Mouse (Mus musculus): ENCODE data around the gene Tbce. TPM values are rescaled to one million over a fixed set of nuclear protein-coding genes. Genes with fewer than 3 reads are reported as not detected.

Tbce gene
- polyA plus RNA-seq, 1 experiment from 2014 or later: 22.1 TPM

DNA sequence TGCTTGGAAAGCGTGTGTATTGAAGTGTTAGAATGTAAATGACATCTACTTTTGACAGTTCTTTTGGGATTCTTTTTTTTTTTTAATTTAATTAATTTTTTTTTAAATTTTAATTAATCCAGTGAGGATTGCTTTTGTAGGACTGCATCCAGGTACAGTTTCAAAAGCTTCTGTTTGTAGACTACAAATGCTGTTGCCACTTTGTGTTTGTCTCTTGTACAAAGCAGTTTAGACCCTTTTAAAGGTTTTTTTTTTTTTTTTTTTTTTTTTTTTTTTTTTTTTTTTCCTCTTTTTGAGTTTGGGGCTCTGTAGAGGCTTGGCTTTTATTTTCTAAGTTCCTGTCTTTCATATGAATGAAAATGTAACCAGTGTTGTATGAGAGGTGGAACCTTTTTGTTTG is 26.3 kb upstream of the Tbce start:
- DNase-seq (no peak), ATAC-seq (no peak)
- no peak overlapping the region for H3K9ac ChIP-seq (replicated peaks)
- WGBS (ENCODE audit: insufficient replicate concordance): 77% methylated on average over 1 of the region's 1 CpGs
- H3K4me3 ChIP-seq (ENCODE audit: low read depth, low read length): no peak overlapping the region
- H3K36me3 ChIP-seq (replicated peaks; ENCODE audit: insufficient read depth, low read length): no peaks in the 10 kb centered on the region; the same call in 1 of the 2 replicates
- peaks cover 10% of the 10 kb centered on the region for H3K4me1 ChIP-seq (ENCODE audit: insufficient read depth)
- H3K27ac ChIP-seq (ENCODE audit: low read depth): no peak overlapping the region
- H3K9me3 ChIP-seq (ENCODE audit: low read length): no peaks in the 10 kb centered on the region
- H3K4me2 ChIP-seq (ENCODE audit: low read depth, low read length): peak overlapping the region; percentile 16
- TF ChIP-seq EP300 (IDR thresholded peaks at IDR 0.05; ENCODE audit: low read depth) (no peak), CTCF (IDR thresholded peaks at IDR 0.05; ENCODE audit: low read depth) (no peak)
- no peaks in the 10 kb centered on the region for H3K27me3 ChIP-seq (ENCODE audit: insufficient read depth, low read length)

DNA sequence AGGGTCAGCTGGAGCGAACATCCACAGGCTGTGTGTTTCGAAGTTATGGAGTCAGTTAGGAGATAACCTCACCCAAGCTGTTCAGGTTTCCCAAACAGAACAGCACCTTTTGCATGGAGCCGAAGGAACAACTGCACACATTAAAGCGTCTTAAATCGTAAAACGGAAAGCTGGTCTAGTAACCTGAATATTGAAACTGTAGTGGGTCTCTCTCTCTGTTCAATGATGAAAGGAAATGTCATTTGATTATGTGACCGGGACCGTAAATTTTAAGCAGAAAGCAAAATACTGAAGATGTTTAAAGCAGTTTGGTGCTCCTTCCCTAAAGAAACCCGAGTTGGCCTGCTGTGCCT is 25.6 kb upstream of the Tbce start:
- no peak for DNase-seq
- Histone ChIP-seq H3K9ac (replicated peaks) (peak overlapping the region; percentile 98), H3K9me3 (ENCODE audit: low read length) (no peaks in the 10 kb centered on the region), H3K4me1 (ENCODE audit: insufficient read depth) (peaks cover 13% of the 10 kb centered on the region), H3K36me3 (replicated peaks; ENCODE audit: insufficient read depth, low read length) (no peaks in the 10 kb centered on the region; the same call in 1 of the 2 replicates), H3K4me3 (ENCODE audit: low read depth, low read length) (peak overlapping the region; percentile 95), H3K27ac (ENCODE audit: low read depth) (peak overlapping the region; percentile 95), H3K27me3 (ENCODE audit: insufficient read depth, low read length) (no peaks in the 10 kb centered on the region), H3K4me2 (ENCODE audit: low read depth, low read length) (peak overlapping the region; percentile 78)
- WGBS (ENCODE audit: insufficient replicate concordance): 17% methylated on average over 9 of the region's 9 CpGs
- no peak for ATAC-seq
- TF ChIP-seq EP300 (IDR thresholded peaks at IDR 0.05; ENCODE audit: low read depth) (no peak), CTCF (IDR thresholded peaks at IDR 0.05; ENCODE audit: low read depth) (no peak)

DNA sequence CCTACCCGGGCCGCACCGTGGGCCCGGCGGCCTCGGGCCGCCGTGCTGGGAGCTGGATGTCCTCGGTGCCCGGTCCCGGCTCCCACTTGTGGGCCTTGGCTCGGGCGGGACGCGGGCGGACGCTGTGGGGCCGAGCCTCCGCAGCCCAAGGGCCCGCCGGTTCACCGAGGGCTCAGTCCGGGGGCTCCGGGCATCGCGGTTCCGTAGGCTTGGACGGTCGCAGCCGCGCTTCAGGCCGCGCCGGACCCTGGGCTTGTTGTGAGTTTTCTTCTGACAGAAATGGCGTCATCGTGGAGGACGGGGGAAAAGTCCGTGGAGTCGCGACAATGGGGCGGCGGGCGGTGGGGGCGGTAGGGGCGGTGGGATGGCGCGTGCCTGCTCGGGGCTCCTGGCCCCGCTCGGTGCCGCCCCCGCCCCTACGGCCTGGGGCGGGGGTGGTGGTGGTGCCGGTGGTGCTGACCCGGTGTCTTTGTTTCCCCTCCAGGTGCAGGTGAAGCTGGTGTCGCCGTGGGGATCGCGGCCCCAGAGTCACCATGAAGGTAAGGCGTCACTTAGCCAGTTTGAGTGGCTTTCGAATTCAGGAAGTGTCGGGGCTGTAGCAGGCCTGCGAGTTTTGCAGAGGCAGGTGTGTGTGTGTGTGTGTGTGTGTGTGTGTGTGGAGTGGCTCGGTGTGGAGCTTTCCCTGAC is 25.0 kb upstream of the Tbce start:
- peak overlapping the region; percentile 98 for H3K9ac ChIP-seq (replicated peaks)
- ATAC-seq: no peak

DNA sequence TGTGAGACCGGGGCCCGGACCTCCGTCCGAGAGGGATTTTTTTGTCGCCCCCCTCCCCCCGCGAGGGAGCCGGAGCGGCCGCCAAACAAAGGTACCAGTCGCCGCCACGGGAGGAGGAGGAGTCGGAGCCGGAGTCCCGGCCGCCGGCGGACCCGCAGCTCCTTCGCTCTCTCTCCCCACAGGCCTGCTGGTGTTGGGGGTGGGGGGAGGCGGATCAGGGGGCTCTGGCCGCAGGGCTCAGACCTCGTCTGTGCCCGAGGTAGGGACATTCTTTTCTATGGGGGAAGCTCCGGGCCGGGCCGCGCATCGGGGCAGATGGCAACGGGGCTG is 24.5 kb upstream of the Tbce start:
- DNase-seq (no peak), ATAC-seq (peak; percentile 29)
- 1% methylated on average over 14 of the region's 31 CpGs for WGBS (ENCODE audit: insufficient replicate concordance)
- H3K4me1 ChIP-seq (ENCODE audit: insufficient read depth): peaks cover 13% of the 10 kb centered on the region
- H3K4me3 ChIP-seq (ENCODE audit: low read depth, low read length): peak overlapping the region; percentile 95
- H3K27me3 ChIP-seq (ENCODE audit: insufficient read depth, low read length): no peaks in the 10 kb centered on the region
- TF ChIP-seq EP300 (IDR thresholded peaks at IDR 0.05; ENCODE audit: low read depth): no peak
- TF ChIP-seq CTCF (IDR thresholded peaks at IDR 0.05; ENCODE audit: low read depth): no peak
- peak overlapping the region; percentile 78 for H3K4me2 ChIP-seq (ENCODE audit: low read depth, low read length)
- H3K36me3 ChIP-seq (replicated peaks; ENCODE audit: insufficient read depth, low read length): peaks cover 1% of the 10 kb centered on the region; the same call in 1 of the 2 replicates
- H3K27ac ChIP-seq (ENCODE audit: low read depth): peak overlapping the region; percentile 95
- H3K9ac ChIP-seq (replicated peaks): peak overlapping the region; percentile 98
- H3K9me3 ChIP-seq (ENCODE audit: low read length): no peaks in the 10 kb centered on the region

More for the DNA sequence above, 25.0 kb upstream of the Tbce start:
- Histone ChIP-seq H3K36me3 (replicated peaks; ENCODE audit: insufficient read depth, low read length) (no peaks in the 10 kb centered on the region; the same call in 1 of the 2 replicates), H3K4me3 (ENCODE audit: low read depth, low read length) (peak overlapping the region; percentile 95), H3K4me2 (ENCODE audit: low read depth, low read length) (peak overlapping the region; percentile 78), H3K9me3 (ENCODE audit: low read length) (no peaks in the 10 kb centered on the region), H3K27ac (ENCODE audit: low read depth) (peak overlapping the region; percentile 95), H3K4me1 (ENCODE audit: insufficient read depth) (peaks cover 13% of the 10 kb centered on the region), H3K27me3 (ENCODE audit: insufficient read depth, low read length) (no peaks in the 10 kb centered on the region)
- TF ChIP-seq CTCF (IDR thresholded peaks at IDR 0.05; ENCODE audit: low read depth) (no peak), EP300 (IDR thresholded peaks at IDR 0.05; ENCODE audit: low read depth) (no peak)
- DNase-seq: peak; percentile 68
- under 1% methylated on average over 59 of the region's 65 CpGs for WGBS (ENCODE audit: insufficient replicate concordance)

DNA sequence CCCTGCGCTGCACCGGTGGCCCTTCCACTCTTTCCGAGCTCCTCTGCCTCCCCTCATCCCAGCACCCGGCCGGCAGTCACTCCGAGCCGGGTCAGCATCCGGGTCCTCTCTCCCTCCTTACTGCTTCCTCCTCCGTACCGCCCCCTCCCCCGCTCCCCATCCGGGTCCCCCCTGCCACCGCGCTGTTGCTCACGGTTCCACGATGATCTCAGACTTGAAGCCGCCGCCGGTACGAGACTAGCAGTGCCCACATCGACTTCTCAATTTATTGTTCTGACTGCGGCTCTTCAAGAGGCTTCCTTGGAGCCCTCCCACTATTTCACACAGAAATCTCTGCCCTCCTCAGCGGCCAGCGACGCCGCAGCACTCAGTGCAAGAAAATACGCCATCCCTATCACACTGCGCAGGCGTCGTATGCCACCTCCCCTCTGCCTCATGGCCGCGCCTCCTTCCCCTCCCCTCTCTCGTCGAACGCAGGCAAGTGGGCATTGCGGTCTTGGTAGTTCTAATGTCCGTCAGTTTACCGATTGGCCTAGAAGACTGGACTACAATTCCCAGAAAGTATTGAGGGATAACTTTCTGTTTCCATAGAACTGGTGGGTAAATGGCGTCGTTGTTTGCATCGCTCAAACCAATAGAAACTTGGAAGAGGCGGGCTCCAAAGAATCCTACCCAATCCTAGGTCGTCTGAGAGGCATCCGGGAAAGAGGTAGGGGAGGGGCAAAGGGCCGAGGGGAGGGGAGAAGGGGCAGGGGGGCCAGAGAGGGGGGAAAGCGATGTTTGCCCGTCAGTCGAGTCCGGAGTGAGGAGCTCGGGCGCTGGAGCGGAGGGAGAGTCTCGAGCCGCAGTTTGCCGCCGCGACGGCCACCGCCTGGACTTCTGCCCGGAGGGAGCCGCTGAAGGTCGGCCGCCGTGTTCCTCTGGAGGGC is 23.8 kb upstream of the Tbce start, which contains the start of the genes Arid4b and Ggps1:
TSS of gene Arid4b (plus strand) at position 220 of the 929 bp plus-strand sequence.
TSS of gene Ggps1 (minus strand) at position 476 of the 929 bp plus-strand sequence.
- TF ChIP-seq EP300 (IDR thresholded peaks at IDR 0.05; ENCODE audit: low read depth): peak; percentile 43; the same call in 1 of the 2 replicates
- TF ChIP-seq CTCF (IDR thresholded peaks at IDR 0.05; ENCODE audit: low read depth): no peak

More for the DNA sequence above, 23.8 kb upstream of the Tbce start, which contains the start of the genes Arid4b and Ggps1:
- H3K4me2 ChIP-seq (ENCODE audit: low read depth, low read length): peak within 1 kb of the TSS; percentile 78
- no peaks in the 10 kb centered on the region for H3K9me3 ChIP-seq (ENCODE audit: low read length)
- under 1% methylated on average over 52 of the region's 64 CpGs for WGBS (ENCODE audit: insufficient replicate concordance)
- peak within 1 kb of the TSS; percentile 98 for H3K9ac ChIP-seq (replicated peaks)
- peaks cover 13% of the 10 kb centered on the region for H3K4me1 ChIP-seq (ENCODE audit: insufficient read depth)
- H3K4me3 ChIP-seq (ENCODE audit: low read depth, low read length): peak within 1 kb of the TSS; percentile 95
- H3K36me3 ChIP-seq (replicated peaks; ENCODE audit: insufficient read depth, low read length): peaks cover 3% of the 10 kb centered on the region; the same call in 1 of the 2 replicates
- peak; percentile 95 for ATAC-seq
- peak; percentile 95 for DNase-seq
- H3K27me3 ChIP-seq (ENCODE audit: insufficient read depth, low read length): no peaks in the 10 kb centered on the region
- H3K27ac ChIP-seq (ENCODE audit: low read depth): peak within 1 kb of the TSS; percentile 95
